Mouse (Mus musculus) spleen, postnatal 36 days (tissue): ENCODE results near the gene Adamtsl5.

ENCODE experiments used
- DNase-seq, 2 experiments: peaks; one replicate each; pipeline ENCODE4 v3.0.0; 2022; ENCODE audit warnings: low spot score in 2 of 2, mixed read lengths in 1 of 2

The Adamtsl5 gene

DNA sequence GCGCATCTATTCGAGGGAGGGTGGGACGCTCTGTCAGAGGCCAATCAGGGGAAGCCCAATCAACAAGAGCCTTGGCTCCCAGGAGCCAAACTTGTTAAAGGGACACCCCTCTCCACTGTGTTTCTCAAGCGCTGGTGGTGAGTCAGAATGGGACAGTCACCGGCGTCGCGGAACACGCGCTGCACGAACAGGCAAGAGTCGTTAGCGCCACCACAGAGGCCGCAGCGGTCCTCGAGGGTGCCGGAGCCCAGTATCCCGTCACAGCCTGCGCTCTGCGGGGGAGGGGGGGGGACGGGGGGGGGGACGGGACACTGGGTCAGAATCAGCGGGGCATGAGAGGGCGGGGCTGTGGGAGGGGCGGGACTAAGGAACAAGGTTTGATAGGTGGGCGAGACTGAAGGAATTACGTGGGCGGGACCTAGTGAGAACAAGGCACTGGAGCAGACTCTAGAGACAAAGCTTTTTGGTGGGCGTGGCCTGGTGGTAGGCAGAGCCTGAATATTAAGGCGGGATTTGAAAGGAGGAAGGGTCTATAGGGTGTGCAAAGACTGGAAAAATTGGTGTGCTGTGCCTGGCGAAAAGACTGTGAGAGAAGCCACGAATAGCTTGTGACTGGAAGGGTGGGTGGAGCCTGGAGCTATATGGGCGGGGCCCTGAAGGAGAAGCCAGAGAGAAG is 5.3 kb downstream of the Adamtsl5 start:
- DNase-seq: peak; percentile 52 to 62

DNA sequence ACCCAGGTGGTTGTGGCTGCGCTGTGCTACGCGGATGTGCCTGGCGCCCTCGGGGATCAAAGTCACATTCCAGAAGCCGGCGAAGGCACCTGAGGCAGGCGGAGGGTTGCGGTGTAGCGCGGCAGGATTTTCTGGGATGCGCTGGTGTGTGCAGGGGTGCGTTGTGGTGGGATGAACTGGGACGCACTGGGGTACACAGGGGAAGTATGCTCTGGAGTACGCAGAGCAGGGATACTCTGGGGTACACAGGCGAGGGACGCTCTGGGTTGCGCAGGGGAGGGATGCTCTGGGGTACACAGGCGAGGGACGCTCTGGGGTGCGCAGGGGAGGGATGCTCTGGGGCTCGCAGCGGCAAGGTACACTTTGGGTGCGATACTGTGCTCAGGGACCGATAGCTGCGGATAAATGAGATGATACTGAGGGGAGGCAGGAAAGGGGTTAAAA is 5.9 kb downstream of the Adamtsl5 start:
- no peak for DNase-seq

DNA sequence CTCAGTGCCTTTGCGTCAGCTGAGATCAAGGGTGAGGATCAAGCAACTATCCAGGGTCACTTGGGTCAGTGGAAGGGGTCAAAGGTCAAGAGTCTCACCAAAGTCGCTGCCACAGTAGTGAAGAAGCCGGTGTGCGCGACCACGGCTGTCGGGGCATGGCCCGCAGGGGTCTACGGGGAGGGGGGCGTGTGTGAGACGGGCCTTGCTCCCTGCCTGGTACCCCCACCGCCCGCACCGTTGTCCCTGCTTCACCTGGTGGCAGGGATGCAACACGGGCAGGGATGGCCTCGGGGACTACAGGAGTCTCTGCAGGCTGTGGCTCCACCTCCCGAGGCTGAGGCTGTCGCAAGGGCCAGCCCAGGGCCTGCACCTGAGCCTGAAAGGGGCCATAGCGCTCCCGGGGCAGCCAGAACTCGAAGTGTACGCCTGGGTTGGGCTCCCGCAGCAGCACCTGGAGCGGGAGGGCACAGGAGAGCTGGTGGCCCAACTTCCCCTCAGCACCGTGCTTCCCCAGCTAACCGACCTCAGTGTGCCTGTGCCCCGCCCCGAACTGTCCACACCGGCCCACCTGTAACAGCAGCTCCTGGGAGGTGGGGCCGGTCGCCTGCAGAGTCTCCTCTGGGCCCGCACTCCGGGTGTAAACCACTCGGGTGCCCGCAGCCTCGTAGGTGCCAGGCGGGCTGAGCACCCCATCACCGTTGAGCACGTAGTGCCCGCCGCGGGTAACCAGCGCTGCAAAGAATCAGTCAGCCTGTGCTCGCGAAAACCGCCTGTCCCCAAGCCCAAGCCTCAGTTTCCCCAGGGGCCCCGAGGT is 6.5 kb downstream of the Adamtsl5 start:
- DNase-seq: no peak

DNA sequence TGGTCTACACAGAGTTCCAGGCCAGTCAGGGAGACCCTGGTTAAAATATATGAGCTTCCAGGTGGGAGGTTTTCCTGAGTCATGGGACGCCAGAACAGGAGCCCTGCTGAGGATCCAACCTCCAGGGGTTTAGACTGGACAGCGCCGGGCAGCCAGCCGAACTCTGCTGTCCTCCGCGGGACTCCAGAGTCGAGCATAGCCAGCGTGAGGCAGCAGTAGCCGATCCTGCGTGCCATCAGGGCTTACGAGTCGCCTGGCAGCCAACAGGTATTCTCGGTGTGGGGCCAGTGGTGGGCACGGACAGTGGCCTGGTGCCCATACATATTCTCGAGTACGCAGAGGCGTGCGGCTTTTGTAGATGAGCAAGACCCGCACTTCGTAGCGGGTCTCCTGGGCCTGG is 7.2 kb downstream of the Adamtsl5 start:
- DNase-seq: no peak

DNA sequence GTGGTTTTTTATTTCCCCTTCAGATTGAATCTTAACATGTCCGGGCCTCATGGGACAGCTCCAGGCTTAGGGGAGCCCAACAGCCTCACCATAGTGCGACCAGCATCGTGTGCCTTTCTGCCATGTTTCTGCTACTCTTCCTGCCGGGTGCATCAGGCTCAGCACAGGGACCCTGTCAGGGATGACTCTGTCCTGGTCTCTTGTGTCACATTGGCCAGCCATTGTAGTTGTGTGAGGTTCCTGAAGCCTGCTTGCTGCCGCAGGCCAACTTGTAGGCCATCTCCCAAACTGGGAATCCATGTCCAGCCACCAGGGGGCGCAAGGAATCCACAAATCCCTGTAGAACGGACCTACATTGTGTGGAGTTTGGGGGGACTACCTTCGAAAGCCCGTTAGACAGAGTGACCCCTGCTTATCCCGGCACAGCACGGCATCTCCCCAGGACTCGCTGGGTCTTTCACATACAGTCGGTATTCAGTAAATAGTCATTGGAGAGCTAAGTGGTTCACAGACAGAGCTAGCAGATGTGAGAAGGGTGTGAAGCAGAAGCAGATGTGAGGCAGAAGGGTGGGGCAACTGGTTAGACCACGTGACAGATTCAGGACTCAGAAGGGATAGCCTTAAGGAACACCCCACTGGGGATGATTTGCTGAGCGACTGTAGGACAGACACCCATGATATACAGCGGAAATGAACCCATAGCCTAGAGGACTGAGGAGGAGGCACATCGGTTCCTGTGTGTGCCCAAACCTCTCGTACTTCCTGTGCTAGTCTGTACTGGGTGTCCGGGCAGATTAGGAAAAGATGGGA is 8.1 kb downstream of the Adamtsl5 start:
- peak; percentile 71 to 76 for DNase-seq

DNA sequence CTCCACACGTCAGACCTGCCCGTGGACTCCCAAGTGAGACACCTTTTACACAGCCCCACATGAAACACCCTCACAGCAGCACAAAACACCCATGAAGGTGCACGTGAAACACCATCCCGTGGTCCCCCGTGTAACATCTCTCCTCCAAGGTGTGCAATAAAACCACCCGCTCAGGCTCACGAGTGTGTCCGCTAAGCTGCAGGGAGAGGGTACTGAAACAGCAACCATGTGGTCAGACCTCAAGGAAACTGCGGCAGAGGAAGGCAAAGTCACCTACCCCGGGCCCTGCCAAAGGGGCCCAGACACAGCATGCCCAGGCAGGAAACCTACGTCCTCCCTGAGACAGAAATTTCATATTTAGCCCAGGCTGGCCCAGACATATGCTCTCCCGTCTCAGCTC is 11.9 kb downstream of the Adamtsl5 start:
- DNase-seq: no peak

DNA sequence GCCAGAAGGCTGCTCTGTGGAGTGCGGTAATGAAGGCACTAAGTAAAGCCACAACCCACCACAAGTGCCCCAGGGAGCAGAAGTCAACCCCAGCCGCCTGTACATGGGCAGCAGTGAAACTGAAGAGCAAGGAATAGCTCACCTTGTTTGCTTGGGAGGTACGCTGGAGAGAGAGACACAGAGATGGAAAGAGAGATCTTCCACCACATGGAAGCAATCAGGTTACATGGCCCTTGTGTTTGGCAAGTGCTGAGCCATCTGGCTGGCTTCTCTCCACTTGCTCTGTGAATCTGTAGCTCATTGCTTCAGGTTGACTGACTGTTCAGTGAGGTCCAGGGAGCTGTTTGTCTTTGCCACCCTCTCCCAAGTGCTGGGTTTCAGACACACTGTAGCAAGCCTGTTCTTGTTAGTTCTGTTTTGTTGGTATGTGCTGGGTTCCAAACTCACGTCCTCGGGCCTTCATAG is 15.7 kb downstream of the Adamtsl5 start:
- no peak for DNase-seq

DNA sequence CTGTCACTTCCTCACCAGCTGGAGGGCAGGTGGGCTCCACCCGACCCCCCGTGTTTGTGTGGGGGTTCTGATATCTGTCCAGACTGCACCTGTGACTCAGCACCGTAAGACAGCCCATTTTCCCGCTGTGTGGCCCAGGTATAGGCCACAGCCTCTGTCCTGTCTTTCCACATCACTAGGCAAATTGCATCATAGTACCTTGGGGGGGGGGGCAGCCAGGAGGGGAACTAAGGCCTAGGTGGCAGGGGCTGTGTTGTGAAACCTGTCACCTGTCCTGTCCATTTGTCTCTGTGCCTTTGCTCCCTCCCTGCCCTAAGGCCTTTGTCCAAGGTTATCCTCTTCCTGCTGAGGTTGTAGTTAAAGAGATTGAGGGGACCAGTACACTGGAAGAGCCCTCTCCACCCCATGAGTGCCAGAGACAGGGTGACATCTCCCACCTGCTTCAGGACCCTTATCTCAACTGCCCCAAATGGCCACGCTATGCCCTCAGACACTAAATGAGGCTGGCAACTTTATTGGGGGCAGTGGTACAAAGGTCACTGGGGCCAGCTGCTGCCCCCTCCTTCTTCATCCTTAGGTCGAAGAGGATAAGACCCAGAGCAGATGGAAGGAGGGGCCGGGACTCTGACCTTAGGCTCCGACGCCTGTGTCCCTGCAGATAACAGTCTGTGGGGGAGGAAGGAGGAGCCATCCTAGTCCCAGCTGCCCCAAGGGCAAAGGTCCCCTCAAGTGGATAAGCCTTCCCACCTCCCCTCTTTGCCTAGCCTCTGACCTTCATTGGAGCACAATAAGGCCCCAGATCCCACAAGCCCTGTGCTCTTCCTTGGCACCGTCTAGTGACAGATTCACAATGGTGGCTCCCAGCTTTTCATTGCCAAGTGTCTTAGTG is 16.3 kb downstream of the Adamtsl5 start:
- peak; percentile 58 to 68 for DNase-seq

DNA sequence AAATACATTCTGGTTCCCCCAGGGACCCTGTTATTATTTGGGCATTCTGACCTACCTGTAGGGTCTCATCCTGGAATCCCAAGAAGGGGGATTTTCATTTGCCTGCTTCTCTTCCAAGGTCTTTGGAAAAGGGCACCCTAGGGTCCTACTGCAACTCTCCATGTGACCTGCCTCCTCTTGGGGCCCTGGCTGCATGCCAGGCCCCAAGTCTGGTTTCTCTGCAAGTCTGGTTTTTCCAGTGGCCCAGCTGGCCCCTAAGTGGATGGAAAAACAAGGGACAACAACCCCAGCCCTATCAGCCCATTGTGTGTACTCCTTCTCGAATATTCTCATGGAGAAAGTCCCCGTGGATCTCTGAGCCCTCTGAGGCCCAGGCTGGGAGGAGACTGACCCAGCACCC is 17.3 kb downstream of the Adamtsl5 start:
- DNase-seq: no peak

DNA sequence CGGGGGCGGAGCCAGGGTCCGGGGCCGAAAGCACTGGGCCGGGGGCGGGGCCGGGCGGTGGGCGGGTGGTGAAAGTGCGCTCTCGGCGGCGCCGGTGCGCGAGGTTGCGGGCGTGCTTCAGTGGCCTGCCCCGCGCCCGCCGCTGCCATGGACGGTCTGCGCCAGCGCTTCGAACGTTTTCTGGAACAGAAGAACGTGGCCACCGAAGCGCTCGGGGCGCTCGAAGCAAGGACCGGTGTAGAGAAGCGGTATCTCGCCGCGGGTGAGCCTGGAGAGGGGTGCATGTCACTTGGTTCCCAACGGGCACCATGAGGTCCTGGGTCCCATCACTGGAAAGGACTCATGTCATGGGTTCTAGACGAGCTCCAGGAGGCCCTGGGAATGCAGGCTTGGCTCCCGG is 18.1 kb downstream of the Adamtsl5 start:
- DNase-seq: no peak

DNA sequence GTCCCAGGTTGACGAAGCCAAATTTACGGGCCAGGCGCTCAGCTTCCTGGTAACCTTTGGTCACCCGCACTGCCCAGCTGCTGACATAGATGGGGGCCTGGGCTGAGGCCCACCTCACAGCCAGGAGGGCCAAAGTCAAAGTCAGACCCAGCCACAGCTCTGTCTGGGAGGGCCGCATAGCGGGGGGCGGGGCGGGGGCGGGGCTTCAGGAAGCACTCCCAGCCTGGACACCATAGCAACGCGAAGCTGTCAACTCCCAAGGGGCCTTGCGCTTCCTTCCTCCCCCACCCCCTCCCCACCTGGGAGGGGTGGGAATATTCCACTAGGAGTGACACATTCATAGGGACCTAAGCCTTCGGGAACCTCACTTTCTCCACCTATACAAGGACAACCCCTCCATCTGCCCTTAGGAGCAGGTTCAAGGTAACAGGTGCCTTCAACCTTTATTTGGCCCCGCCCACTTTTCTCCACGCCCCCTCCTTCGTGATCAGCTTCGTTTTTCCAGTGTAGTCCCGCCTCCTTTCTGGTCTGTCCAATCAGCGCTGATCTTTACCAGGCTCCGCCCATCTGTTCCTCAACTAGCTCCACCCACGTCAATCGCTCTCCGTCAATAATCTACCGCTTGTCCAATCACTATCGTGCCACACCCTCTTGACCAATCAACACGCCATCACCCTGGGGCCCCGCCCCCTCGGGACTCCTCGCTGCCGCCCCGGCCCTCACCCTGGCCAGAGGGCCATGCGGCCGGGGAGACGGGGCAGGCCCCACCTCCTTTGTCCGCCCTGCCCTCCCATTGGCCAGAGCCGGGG is 18.7 kb downstream of the Adamtsl5 start, which contains the start of the genes Pcsk4 and Reep6:
Pcsk4 (minus strand) TSS at position 226 of the 809 bp plus-strand sequence.
Reep6 (plus strand) TSS at position 681 of the 809 bp plus-strand sequence.
- peak; percentile 95 to 97 for DNase-seq

DNA sequence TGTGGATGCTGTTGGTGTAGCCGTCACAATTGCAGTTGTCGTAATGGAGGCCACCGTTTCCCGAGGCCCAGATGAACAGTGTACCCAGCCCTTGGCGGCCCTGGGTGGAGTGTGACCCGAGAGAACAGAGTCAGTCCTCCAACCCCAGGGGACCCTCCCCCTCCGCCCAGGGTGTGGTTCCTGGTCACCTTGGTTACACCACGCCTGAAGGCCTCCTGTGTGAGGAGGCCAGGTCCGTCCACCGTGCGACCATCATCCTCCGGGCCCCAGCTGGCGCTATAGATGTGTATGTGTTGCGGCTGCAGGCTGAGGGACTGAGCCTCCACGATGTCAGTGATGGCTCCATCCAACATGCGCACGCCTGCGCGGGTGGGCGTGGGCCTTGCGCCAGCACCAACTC is 23.2 kb downstream of the Adamtsl5 start:
- no peak for DNase-seq

DNA sequence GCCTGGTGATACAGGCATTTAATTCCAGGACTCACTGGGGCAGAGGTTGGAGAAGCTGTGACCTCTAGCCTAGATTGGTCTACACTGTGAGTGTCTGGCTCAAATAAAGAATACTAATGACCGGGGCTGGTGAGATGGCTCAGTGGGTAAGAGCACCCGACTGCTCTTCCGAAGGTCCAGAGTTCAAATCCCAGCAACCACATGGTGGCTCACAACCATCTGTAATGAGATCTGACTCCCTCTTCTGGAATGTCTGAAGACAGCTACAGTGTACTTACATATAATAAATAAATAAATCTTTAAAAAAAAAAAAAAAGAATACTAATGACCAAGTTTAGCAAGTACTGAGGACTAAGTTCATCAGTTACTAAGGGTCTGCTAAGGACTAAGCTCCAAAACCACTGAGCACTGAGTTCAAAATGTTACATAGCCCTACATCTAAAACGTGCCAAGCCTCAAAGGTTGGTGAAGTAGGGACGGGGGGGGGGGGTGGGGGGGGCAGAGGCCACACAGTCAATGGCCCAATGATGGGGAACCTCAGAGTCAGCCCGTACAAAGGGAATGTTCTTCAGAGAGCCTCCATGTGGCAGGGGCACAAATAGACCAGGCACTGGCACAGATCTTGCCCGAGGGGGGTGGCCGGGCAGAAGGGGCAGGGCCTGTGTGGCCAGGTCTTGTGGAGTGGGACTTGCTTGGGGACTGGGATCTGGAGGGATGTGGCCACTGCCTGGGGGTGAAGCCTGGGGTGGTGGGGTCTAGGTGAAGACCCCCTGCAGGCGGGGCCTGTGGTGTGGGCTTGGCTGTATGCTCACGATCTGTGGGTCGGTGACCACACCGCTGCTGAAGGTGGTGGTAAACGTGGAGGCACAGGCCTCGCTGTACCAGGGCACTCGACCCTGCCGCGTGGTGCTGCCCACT is 23.8 kb downstream of the Adamtsl5 start:
- no peak for DNase-seq

DNA sequence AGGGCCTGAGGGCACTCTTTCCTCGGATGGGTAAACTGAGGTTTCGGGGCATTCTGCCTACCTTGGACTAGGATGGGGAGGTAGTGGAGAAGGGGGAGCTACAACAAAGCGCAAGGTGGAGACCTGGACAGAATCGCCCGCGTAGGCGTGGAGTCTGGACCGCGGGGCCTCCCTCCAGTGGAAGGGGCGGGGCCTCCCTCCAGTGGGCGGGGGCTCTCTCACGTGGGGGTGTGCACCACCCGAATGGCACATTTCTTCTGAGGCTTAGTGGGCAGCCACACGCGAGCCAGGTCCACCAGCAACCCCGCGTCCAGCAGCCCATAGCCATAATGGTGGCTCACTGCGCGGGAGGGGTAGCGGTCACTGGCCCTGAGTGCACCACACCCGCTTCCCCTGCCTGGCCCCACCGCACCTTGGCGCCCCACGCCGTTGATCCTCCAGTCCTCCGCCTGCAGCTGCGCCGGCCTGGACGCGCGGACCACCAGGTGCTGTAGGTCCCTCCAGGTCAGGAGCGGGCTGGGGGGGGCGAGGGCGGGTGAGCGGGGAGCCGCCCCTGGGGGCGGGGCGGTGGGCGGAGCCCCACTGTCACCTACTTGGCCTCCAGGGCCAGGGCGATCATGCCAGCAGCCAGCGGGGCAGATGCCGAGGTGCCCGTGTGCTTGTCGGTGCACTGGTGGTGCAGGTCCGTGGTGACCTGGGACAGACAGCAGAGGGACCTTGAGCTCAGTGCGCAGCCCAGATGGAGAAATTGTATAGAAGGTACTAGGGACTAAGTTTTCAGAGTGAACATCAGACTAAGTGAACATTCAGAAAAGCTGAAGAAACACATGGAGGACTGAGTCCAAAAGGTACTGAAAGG is 24.7 kb downstream of the Adamtsl5 start:
- DNase-seq: peak; percentile 69 to 74

DNA sequence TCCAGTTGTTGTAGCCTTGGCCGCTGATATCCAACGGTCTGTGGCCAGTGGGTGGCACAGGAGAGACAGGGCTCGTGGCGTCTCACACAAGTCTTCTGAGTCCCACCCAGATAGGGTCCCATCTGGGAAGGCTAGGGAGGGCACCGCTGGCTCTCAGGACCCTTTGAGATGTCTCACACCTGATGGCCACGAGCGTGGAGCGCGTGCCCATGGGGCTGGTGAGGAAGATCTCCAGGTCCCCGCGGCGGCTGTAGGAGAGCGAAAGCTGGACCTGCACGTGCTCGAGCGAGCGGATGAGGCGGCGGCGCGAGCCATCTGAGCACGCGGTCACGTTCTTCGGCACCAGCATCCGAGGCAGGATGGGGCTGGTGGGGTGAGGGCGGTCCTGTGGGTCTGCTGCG is 25.4 kb downstream of the Adamtsl5 start:
- DNase-seq: peak in 1 of 2 experiments; percentile 40

DNA sequence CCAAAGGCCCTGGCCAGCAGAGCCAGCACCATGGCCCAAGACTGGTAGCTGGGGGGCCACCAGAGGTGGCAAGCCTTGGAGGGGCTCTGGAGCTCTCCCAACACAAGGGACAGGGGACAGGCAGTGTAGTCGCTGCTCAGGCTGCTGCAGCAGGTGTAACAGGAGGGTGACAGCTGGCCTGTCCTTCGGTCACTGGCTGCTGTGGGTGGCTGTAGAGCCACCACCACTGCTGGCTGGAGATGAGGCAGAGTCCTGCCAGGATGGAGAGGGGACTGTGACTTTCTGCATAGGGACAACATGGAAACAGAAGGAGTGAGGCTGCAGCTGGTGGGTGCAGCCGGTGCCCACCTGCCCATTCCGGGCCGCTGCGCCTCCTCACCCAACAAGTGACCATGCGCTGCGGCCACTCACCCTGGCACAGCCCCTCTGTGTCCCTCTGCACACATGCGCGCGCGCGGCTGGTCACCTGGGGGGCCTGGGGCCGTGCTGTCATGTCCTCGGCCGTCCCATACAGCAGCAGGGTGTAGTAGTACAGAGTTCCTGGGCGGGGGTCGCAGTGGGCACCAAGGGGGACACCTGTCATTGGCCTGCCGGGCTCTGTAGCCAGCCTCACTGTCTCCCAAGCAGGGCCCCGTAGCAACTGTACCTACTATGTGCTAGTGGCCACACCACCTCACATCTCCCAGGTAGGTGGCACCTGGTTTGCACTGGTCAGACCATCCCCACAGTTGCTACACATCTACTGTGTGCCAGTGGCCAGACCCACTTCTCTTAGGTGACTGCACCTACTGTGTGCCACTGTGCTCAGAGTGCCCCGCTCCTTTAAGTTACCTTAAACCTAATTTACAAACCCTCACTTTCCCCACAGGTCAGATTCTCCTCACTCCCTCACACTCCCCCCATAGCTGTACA is 26.3 kb downstream of the Adamtsl5 start:
- DNase-seq: no peak
